Mouse (Mus musculus): Measurements from ENCODE around the gene Thsd7b. TPM values are rescaled to one million over a fixed set of nuclear protein-coding genes. Genes with fewer than 3 reads are reported as not detected.

Thsd7b gene
- polyA plus RNA-seq, 1 experiment from 2014 or later, result 14.1 TPM

GRCm38 (mm10) chr1:129532206-129532605 is 259.1 kb downstream of the Thsd7b start:
- Histone ChIP-seq H3K4me3 (no peak overlapping the region), H3K27me3 (no peaks in the 10 kb centered on the region), H3K9me3 (no peaks in the 10 kb centered on the region), H3K9ac (no peak overlapping the region), H3K27ac (no peak overlapping the region), H3K36me3 (no peaks in the 10 kb centered on the region), H3K4me1 (no peaks in the 10 kb centered on the region), H3K4me2 (replicated peaks) (no peak overlapping the region)
- 89% methylated on average over 3 of the region's 3 CpGs for WGBS
- ATAC-seq (ENCODE audit: insufficient number of reproducible peaks, insufficient read depth, low FRiP score, low TSS enrichment), result no peak

DNA sequence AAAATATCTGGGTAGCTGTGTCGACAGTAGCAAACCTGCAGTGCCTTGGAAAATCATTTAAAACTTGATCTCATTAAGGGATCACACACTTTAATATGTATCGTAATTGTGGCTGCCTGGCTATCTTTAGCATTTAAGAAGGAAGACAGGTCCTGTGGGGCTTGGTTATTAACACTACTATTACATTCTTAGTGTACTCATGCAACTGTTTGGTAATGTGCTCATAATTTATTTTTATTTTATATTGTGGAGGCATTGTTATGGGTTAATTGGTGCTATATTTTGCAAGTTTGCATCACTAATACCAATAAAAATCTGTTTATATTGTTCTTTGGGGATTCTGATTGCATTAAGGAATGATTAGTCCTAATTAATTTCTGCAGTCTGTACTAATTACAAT is 265.4 kb downstream of the Thsd7b start:
- Histone ChIP-seq H3K27ac (no peak overlapping the region), H3K4me3 (no peak overlapping the region), H3K4me2 (replicated peaks) (no peak overlapping the region), H3K4me1 (no peaks in the 10 kb centered on the region), H3K27me3 (no peaks in the 10 kb centered on the region), H3K9ac (no peak overlapping the region), H3K9me3 (no peaks in the 10 kb centered on the region), H3K36me3 (no peaks in the 10 kb centered on the region)
- ATAC-seq (ENCODE audit: insufficient number of reproducible peaks, insufficient read depth, low FRiP score, low TSS enrichment), result no peak
- WGBS, result 80% methylated on average over 2 of the region's 2 CpGs

DNA sequence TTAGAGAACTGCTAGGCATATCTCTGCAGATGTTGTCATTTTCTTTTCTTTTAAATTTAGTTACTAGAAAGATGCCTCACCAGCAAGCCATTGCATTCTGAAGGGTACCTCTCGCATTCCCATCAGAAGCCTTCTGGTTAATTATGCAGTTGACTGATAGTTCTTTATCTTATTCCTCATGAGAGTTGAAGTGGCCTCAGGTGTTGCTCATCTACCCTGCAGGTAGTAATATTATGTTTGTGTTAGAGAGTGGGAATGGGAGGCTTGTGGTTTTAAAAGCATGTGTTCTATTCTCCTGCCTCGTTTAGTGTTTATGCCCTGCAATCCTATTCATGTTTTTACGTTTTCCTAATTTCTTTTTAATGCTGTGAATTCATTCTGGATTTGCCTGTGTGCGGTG is 265.9 kb downstream of the Thsd7b start:
- H3K9me3 ChIP-seq, result no peaks in the 10 kb centered on the region
- H3K4me3 ChIP-seq, result no peak overlapping the region
- H3K27ac ChIP-seq, result no peak overlapping the region
- no peaks in the 10 kb centered on the region for H3K4me1 ChIP-seq
- no peak overlapping the region for H3K4me2 ChIP-seq (replicated peaks)
- H3K9ac ChIP-seq, result no peak overlapping the region
- whole genome bisulfite sequencing, result 86% methylated on average over 4 of the region's 4 CpGs
- ATAC-seq (ENCODE audit: insufficient number of reproducible peaks, insufficient read depth, low FRiP score, low TSS enrichment), result no peak
- H3K36me3 ChIP-seq, result no peaks in the 10 kb centered on the region
- H3K27me3 ChIP-seq, result no peaks in the 10 kb centered on the region

- Histone ChIP-seq H3K4me2 (replicated peaks) (no peak overlapping the region), H3K9ac (no peak overlapping the region), H3K27ac (no peak overlapping the region), H3K36me3 (no peaks in the 10 kb centered on the region), H3K4me1 (no peaks in the 10 kb centered on the region), H3K27me3 (no peaks in the 10 kb centered on the region), H3K4me3 (no peak overlapping the region), H3K9me3 (no peaks in the 10 kb centered on the region)
- ATAC-seq (ENCODE audit: insufficient number of reproducible peaks, insufficient read depth, low FRiP score, low TSS enrichment), result no peak
- WGBS, result 45% methylated on average over 1 of the region's 1 CpGs
Measured at GRCm38 (mm10) chr1:129540751-129541150, 267.6 kb downstream of the Thsd7b start.

DNA sequence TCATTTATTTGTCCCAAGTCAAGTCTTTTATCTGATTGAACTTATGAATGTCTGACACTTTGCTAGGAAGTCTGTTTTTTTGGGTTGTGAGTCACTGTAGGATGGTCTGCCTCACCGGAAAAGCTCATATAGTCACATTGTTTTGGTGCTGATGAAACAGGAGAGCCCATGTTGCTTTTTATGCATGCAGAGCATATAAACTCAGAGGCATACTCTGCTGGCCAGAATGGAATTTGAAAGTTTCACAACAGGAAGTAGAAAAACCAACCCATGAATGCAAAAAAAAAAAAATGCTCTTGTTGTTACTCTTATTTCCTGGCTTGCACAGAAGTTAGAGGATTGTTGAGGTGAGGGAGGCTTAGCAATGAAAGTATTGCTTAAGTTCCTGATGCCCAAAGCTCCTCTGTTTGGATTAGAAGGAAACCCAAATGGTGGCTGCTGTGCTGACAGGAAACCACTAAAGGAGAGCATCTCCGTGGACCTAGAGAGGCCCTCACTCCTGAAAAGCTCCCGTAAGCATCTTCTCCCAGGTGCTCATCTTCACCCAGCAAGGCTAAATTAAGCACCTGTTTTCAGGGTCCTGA is 269.6 kb downstream of the Thsd7b start:
- no peak for ATAC-seq (ENCODE audit: insufficient number of reproducible peaks, insufficient read depth, low FRiP score, low TSS enrichment)
- Histone ChIP-seq H3K36me3 (no peaks in the 10 kb centered on the region), H3K9ac (no peak overlapping the region)

GRCm38 (mm10) chr1:129543169-129543568 is 270.1 kb downstream of the Thsd7b start:
- H3K4me2 ChIP-seq (replicated peaks), result no peak overlapping the region
- H3K4me3 ChIP-seq, result no peak overlapping the region
- no peak for ATAC-seq (ENCODE audit: insufficient number of reproducible peaks, insufficient read depth, low FRiP score, low TSS enrichment)
- H3K4me1 ChIP-seq, result no peaks in the 10 kb centered on the region
- 89% methylated on average over 3 of the region's 3 CpGs for WGBS
- no peaks in the 10 kb centered on the region for H3K36me3 ChIP-seq
- no peaks in the 10 kb centered on the region for H3K27me3 ChIP-seq
- no peak overlapping the region for H3K9ac ChIP-seq
- no peak overlapping the region for H3K27ac ChIP-seq
- H3K9me3 ChIP-seq, result no peaks in the 10 kb centered on the region

More for the DNA sequence above, 269.6 kb downstream of the Thsd7b start:
- Histone ChIP-seq H3K27me3 (no peaks in the 10 kb centered on the region), H3K4me2 (replicated peaks) (no peak overlapping the region), H3K4me3 (no peak overlapping the region), H3K9me3 (no peaks in the 10 kb centered on the region), H3K4me1 (no peaks in the 10 kb centered on the region), H3K27ac (no peak overlapping the region)
- WGBS, result 88% methylated on average over 3 of the region's 3 CpGs

GRCm38 (mm10) chr1:129558054-129558453 is 285.0 kb downstream of the Thsd7b start:
- H3K4me2 ChIP-seq (replicated peaks), result no peak overlapping the region
- no peaks in the 10 kb centered on the region for H3K36me3 ChIP-seq
- H3K27me3 ChIP-seq, result no peaks in the 10 kb centered on the region
- H3K4me1 ChIP-seq, result no peaks in the 10 kb centered on the region
- 78% methylated on average over 4 of the region's 4 CpGs for WGBS
- no peak overlapping the region for H3K9ac ChIP-seq
- ATAC-seq (ENCODE audit: insufficient number of reproducible peaks, insufficient read depth, low FRiP score, low TSS enrichment), result no peak
- no peak overlapping the region for H3K27ac ChIP-seq
- no peak overlapping the region for H3K4me3 ChIP-seq
- no peaks in the 10 kb centered on the region for H3K9me3 ChIP-seq

DNA sequence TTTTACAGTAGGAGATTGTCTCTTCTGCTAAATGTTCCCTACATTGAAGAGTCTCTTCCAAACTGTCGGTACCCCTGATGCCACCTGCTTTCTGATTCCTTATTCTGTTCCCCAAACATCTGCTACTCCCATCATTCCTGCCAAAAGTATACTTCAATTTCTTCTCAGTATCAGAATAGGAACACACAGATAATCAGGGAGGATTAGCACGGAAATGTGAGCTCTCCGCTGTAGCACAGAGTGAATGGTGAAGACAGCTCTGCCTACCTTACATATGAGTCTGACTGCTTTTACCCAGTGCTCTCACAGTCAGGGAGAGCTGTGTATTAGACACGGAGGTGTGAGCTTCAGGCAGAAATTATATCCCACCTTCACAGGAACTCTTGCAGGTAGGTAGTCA is 286.0 kb downstream of the Thsd7b start:
- WGBS, result 78% methylated on average over 4 of the region's 4 CpGs

DNA sequence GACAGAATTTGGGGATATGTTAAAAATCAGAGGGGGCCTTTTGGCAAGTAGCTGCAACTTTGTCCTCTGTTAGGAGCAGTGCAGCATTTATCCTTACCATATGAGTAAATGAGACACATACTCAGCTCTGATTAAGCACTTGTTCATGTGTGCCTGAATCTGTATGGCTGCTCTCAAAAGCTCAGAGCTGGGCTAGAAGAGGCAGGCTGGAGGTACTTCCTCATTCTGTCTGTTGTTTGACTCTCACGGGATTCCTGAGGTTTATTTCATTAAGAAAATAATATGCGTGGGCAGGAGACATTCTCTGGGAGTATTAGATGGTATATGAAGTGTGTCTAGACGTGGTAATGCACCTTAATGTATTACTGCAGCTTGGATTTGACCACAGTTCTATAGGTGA is 286.7 kb downstream of the Thsd7b start:
- no peaks in the 10 kb centered on the region for H3K36me3 ChIP-seq
- 55% methylated on average over 3 of the region's 3 CpGs for WGBS
- H3K4me1 ChIP-seq, result no peaks in the 10 kb centered on the region
- H3K4me3 ChIP-seq, result no peak overlapping the region
- H3K9ac ChIP-seq, result no peak overlapping the region
- no peak for ATAC-seq (ENCODE audit: insufficient number of reproducible peaks, insufficient read depth, low FRiP score, low TSS enrichment)
- no peaks in the 10 kb centered on the region for H3K9me3 ChIP-seq
- no peaks in the 10 kb centered on the region for H3K27me3 ChIP-seq
- H3K4me2 ChIP-seq (replicated peaks), result no peak overlapping the region
- no peak overlapping the region for H3K27ac ChIP-seq

More for the DNA sequence above, 286.0 kb downstream of the Thsd7b start:
- no peaks in the 10 kb centered on the region for H3K4me1 ChIP-seq
- no peak for ATAC-seq (ENCODE audit: insufficient number of reproducible peaks, insufficient read depth, low FRiP score, low TSS enrichment)
- H3K4me3 ChIP-seq, result no peak overlapping the region
- H3K9me3 ChIP-seq, result no peaks in the 10 kb centered on the region
- no peak overlapping the region for H3K4me2 ChIP-seq (replicated peaks)
- no peak overlapping the region for H3K27ac ChIP-seq
- no peaks in the 10 kb centered on the region for H3K27me3 ChIP-seq
- no peak overlapping the region for H3K9ac ChIP-seq
- no peaks in the 10 kb centered on the region for H3K36me3 ChIP-seq

- no peak overlapping the region for H3K4me3 ChIP-seq
- no peaks in the 10 kb centered on the region for H3K27me3 ChIP-seq
- no peak for ATAC-seq (ENCODE audit: insufficient number of reproducible peaks, insufficient read depth, low FRiP score, low TSS enrichment)
- H3K9me3 ChIP-seq, result no peaks in the 10 kb centered on the region
- WGBS, result 64% methylated on average over 1 of the region's 1 CpGs
- H3K4me2 ChIP-seq (replicated peaks), result no peak overlapping the region
- no peaks in the 10 kb centered on the region for H3K4me1 ChIP-seq
- H3K27ac ChIP-seq, result no peak overlapping the region
- H3K9ac ChIP-seq, result no peak overlapping the region
- H3K36me3 ChIP-seq, result no peaks in the 10 kb centered on the region
Measured at GRCm38 (mm10) chr1:129562707-129563106, 289.6 kb downstream of the Thsd7b start.

- ATAC-seq (ENCODE audit: insufficient number of reproducible peaks, insufficient read depth, low FRiP score, low TSS enrichment), result no peak
- WGBS, result 85% methylated on average over 3 of the region's 3 CpGs
Measured at GRCm38 (mm10) chr1:129570522-129570921, 297.4 kb downstream of the Thsd7b start.

DNA sequence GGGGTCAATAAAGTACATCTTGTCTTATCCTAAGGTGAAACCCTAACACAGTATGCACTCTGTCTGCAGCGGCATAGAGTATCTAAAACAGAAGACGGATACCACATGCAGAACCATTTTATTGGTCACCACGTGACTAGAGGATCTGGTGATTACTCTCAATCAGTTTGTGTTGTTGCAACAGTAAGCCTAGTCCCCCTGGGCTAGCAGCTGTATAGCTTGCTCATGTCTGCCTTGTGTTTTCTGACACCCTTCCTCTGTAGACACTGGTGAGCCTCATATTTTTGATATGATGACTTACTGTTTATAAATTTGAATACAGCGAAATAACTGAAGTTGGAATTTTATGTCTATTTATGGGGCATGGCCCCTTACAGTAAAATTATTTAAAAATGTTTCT is 306.9 kb downstream of the Thsd7b start:
- H3K36me3 ChIP-seq, result no peaks in the 10 kb centered on the region
- no peak overlapping the region for H3K27ac ChIP-seq
- no peaks in the 10 kb centered on the region for H3K27me3 ChIP-seq
- no peaks in the 10 kb centered on the region for H3K9me3 ChIP-seq
- H3K4me3 ChIP-seq, result no peak overlapping the region
- ATAC-seq (ENCODE audit: insufficient number of reproducible peaks, insufficient read depth, low FRiP score, low TSS enrichment), result no peak
- no peaks in the 10 kb centered on the region for H3K4me1 ChIP-seq
- no peak overlapping the region for H3K4me2 ChIP-seq (replicated peaks)
- H3K9ac ChIP-seq, result no peak overlapping the region
- 77% methylated on average over 4 of the region's 4 CpGs for WGBS

More at GRCm38 (mm10) chr1:129570522-129570921, 297.4 kb downstream of the Thsd7b start:
- Histone ChIP-seq H3K4me3 (no peak overlapping the region), H3K27me3 (no peaks in the 10 kb centered on the region), H3K27ac (no peak overlapping the region), H3K4me1 (no peaks in the 10 kb centered on the region), H3K9me3 (no peaks in the 10 kb centered on the region), H3K36me3 (no peaks in the 10 kb centered on the region), H3K9ac (no peak overlapping the region), H3K4me2 (replicated peaks) (no peak overlapping the region)

- Histone ChIP-seq H3K4me3 (no peak overlapping the region), H3K4me2 (replicated peaks) (no peak overlapping the region), H3K27ac (no peak overlapping the region), H3K27me3 (no peaks in the 10 kb centered on the region), H3K36me3 (no peaks in the 10 kb centered on the region), H3K9me3 (no peaks in the 10 kb centered on the region), H3K4me1 (no peaks in the 10 kb centered on the region), H3K9ac (no peak overlapping the region)
- 73% methylated on average over 6 of the region's 6 CpGs for WGBS
- ATAC-seq (ENCODE audit: insufficient number of reproducible peaks, insufficient read depth, low FRiP score, low TSS enrichment), result no peak
Measured at GRCm38 (mm10) chr1:129586635-129587034, 313.5 kb downstream of the Thsd7b start.
